Mouse (Mus musculus) hindbrain, embryonic 14.5 days (tissue): Measurements from ENCODE around the gene Tm9sf3. TPM values are rescaled to one million over a fixed set of nuclear protein-coding genes. Genes with fewer than 3 reads are reported as not detected.

Source experiments
- ATAC-seq: fragments of 200-750 bp; cut with Nextera tagmentation; 2 replicates; pipeline ENCODE4 v1.8.0; 2017; ENCODE audit warnings: moderate number of reproducible peaks, mild to moderate bottlenecking, moderate TSS enrichment, moderate library complexity; ENCODE audit not compliant: low FRiP score
- DNase-seq: peaks from one replicate; pipeline ENCODE4 v3.0.0-alpha.2; 2015; ENCODE audit warnings: low spot score
- H3K27ac ChIP-seq: fragments of 300-500 bp; sonication (generic); 2 replicates; pipeline ENCODE4 v1.5.1; 2014; ENCODE audit warnings: mild to moderate bottlenecking, moderate library complexity
- H3K27me3 ChIP-seq: fragments of 300-500 bp; sonication (generic); 2 replicates; pipeline ENCODE4 v1.6.1; 2014; ENCODE audit warnings: mild to moderate bottlenecking, low read length, mixed read lengths; ENCODE audit not compliant: control insufficient read depth, insufficient read depth
- H3K36me3 ChIP-seq: fragments of 300-500 bp; sonication (generic); replicated peaks from 2 replicates; pipeline ENCODE4 v1.6.1; 2014; ENCODE audit not compliant: control insufficient read depth, insufficient read depth
- H3K4me1 ChIP-seq: fragments of 300-500 bp; sonication (generic); replicated peaks from 2 replicates; pipeline ENCODE4 v1.6.1; 2014; ENCODE audit warnings: antibody characterized with exemption, low read length, mixed read lengths; ENCODE audit not compliant: control insufficient read depth, insufficient read depth
- H3K4me2 ChIP-seq: fragments of 300-500 bp; sonication (generic); replicated peaks from 2 replicates; pipeline ENCODE4 v1.6.1; 2014; ENCODE audit warnings: mild to moderate bottlenecking, moderate library complexity
- H3K4me3 ChIP-seq: fragments of 300-500 bp; sonication (generic); replicated peaks from 2 replicates; pipeline ENCODE4 v1.5.1; 2014; ENCODE audit warnings: mild to moderate bottlenecking, low read length
- H3K9ac ChIP-seq: fragments of 300-500 bp; sonication (generic); 2 replicates; pipeline ENCODE4 v1.6.1; 2014
- H3K9me3 ChIP-seq: fragments of 300-500 bp; sonication (generic); 2 replicates; pipeline ENCODE4 v1.6.1; 2016; ENCODE audit warnings: low read length; ENCODE audit not compliant: control insufficient read depth
- WGBS: fragments of 180-500 bp; shearing (Covaris S2); extraction: QIAGEN DNeasy Blood & Tissue Kit; methylation state at CpG from one replicate; pipeline ENCODE4 v1.1.7; 2014; 5-methylcytosine and 5-hydroxymethylcytosine counted together
- polyA plus RNA-seq: library from polyadenylated mRNA; unstranded; fragments of >200 nt; fragmentation: Nextera tagmentation; extraction: Ambion mirVana; gene quantifications from 2 replicates; pipeline ENCODE4 v1.2.1, GENCODE M21; 2014

The Tm9sf3 gene
- polyA plus RNA-seq, 1 experiment from 2014 or later: 111 TPM

DNA sequence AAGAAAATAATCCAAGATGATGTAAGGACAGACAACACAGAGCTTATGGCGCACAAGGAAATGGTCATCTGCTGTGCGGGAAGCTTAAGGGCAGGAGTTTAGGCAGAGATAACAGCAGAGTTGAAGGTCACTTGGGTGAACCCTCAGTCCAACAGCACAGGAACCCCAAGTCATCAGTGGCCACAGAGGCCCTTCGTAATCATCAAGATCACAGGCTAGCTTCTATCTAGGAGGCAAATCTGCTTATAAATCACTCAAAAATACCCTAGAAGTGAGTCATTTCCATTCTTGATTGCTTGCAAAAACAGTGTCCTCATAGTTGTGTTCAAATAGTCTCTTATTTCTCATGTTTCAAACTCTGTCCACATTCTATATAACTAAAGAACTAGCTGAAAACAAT is 15.5 kb downstream of the Tm9sf3 start:
- Histone ChIP-seq H3K4me1 (no peaks in the 10 kb centered on the region), H3K36me3 (peaks cover 25% of the 10 kb centered on the region), H3K4me3 (no peak overlapping the region), H3K9ac (no peak overlapping the region), H3K9me3 (no peaks in the 10 kb centered on the region), H3K27ac (no peak overlapping the region), H3K27me3 (no peaks in the 10 kb centered on the region), H3K4me2 (no peak overlapping the region)
- ATAC-seq (no peak), DNase-seq (no peak)
- WGBS: 97% methylated on average over 3 of the region's 3 CpGs

DNA sequence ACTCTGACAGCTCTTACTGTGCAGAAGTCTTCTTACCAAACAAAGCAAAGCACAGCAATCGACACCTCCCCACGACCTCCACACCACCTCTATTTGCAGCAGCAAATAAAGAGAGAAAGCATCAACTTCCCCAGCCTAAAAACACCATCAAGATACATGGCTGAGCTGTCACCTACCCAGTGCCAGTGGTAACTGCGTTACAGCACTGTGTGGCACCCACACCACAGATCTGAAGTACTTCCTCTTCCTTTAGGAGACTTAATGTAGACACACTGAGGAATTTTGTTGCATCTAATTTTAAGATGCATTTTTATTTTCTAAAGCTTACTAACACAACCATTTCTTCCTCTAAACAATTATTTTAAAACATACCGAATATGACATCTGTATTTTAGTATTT is 17.5 kb downstream of the Tm9sf3 start:
- no peak overlapping the region for H3K4me3 ChIP-seq
- WGBS: 88% methylated on average over 4 of the region's 4 CpGs
- no peak overlapping the region for H3K4me2 ChIP-seq
- DNase-seq: no peak
- no peak for ATAC-seq
- H3K9me3 ChIP-seq: no peaks in the 10 kb centered on the region
- H3K27me3 ChIP-seq: no peaks in the 10 kb centered on the region
- peaks cover 45% of the 10 kb centered on the region for H3K36me3 ChIP-seq
- no peaks in the 10 kb centered on the region for H3K4me1 ChIP-seq
- no peak overlapping the region for H3K27ac ChIP-seq
- no peak overlapping the region for H3K9ac ChIP-seq

DNA sequence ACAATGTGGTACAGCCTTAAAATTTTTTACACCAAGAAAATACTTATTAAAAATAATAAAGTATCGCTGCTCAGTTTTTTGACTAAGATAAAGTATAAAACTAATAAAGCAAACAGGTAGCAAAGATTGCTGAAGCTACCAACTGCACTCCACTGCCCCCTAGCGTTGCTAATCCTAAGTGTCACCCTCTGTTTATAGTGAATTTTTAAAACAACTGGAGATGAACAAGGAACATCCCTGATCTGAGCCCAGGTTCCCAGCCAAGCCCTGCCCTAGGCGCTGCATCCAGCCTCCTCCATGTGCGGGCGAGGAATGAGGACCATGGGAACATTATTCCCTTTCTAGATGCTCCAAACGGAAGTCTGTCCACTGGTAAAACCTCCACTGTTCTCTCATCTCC is 19.2 kb downstream of the Tm9sf3 start:
- no peak overlapping the region for H3K4me3 ChIP-seq
- no peak overlapping the region for H3K4me2 ChIP-seq
- no peak for ATAC-seq
- H3K27me3 ChIP-seq: no peaks in the 10 kb centered on the region
- DNase-seq: peak; percentile 86
- peaks cover 60% of the 10 kb centered on the region for H3K36me3 ChIP-seq
- WGBS: 65% methylated on average over 6 of the region's 6 CpGs
- no peaks in the 10 kb centered on the region for H3K9me3 ChIP-seq
- no peak overlapping the region for H3K27ac ChIP-seq
- no peaks in the 10 kb centered on the region for H3K4me1 ChIP-seq
- H3K9ac ChIP-seq: no peak overlapping the region

- no peak overlapping the region for H3K27ac ChIP-seq
- no peaks in the 10 kb centered on the region for H3K4me1 ChIP-seq
- no peaks in the 10 kb centered on the region for H3K9me3 ChIP-seq
- no peak overlapping the region for H3K9ac ChIP-seq
- H3K36me3 ChIP-seq: peaks cover 79% of the 10 kb centered on the region
- WGBS: 94% methylated on average over 5 of the region's 5 CpGs
- no peak overlapping the region for H3K4me3 ChIP-seq
- H3K27me3 ChIP-seq: no peaks in the 10 kb centered on the region
- DNase-seq: no peak
- H3K4me2 ChIP-seq: no peak overlapping the region
- no peak for ATAC-seq
Observed at GRCm38 (mm10) chr19:41241997-41242396, 21.8 kb downstream of the Tm9sf3 start.

DNA sequence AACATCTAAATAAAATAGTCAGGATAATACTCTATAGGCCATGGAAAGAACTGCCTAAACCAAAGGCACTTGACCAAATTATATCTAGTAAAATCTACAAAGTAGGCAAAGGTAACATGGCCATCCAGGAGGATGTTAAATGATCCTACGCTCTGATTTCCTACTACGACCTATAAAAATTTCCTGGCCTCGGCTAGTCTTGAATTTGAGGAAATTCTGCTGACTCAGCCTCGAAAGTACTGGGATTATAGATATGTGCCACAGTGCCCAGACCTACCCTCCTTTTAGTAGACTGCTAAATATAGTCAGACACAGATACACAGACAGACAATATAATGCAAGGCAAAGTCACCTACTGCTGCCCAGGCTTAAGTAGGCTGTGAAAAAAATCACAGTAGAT is 30.1 kb downstream of the Tm9sf3 start:
- DNase-seq: no peak
- no peaks in the 10 kb centered on the region for H3K4me1 ChIP-seq
- H3K4me3 ChIP-seq: no peak overlapping the region
- H3K27me3 ChIP-seq: no peaks in the 10 kb centered on the region
- H3K9ac ChIP-seq: no peak overlapping the region
- no peak for ATAC-seq
- 95% methylated on average over 4 of the region's 4 CpGs for WGBS
- H3K9me3 ChIP-seq: no peaks in the 10 kb centered on the region
- H3K4me2 ChIP-seq: no peak overlapping the region
- no peak overlapping the region for H3K27ac ChIP-seq
- H3K36me3 ChIP-seq: peaks cover 77% of the 10 kb centered on the region

- Histone ChIP-seq H3K4me3 (no peak overlapping the region), H3K36me3 (peaks cover 10% of the 10 kb centered on the region), H3K27ac (no peak overlapping the region), H3K4me1 (peaks cover 16% of the 10 kb centered on the region), H3K9me3 (no peaks in the 10 kb centered on the region), H3K27me3 (peaks cover 30% of the 10 kb centered on the region), H3K4me2 (no peak overlapping the region), H3K9ac (no peak overlapping the region)
- DNase-seq (no peak), ATAC-seq (no peak)
- 62% methylated on average over 7 of the region's 7 CpGs for WGBS
Observed at GRCm38 (mm10) chr19:41208326-41208725, 55.5 kb downstream of the Tm9sf3 start.

- peak within 1 kb of the TSS; percentile 41 for H3K4me3 ChIP-seq
- peaks cover 30% of the 10 kb centered on the region for H3K27me3 ChIP-seq
- WGBS: 1% methylated on average over 32 of the region's 32 CpGs
- no peak within 1 kb of the TSS for H3K27ac ChIP-seq
- H3K4me1 ChIP-seq: peaks cover 16% of the 10 kb centered on the region
- ATAC-seq (peak; percentile 90), DNase-seq (peak; percentile 50)
- H3K4me2 ChIP-seq: peak within 1 kb of the TSS; percentile 98
- no peaks in the 10 kb centered on the region for H3K9me3 ChIP-seq
- H3K36me3 ChIP-seq: peaks cover 8% of the 10 kb centered on the region; the same call in 1 of the 2 replicates
- peak within 1 kb of the TSS; percentile 58 for H3K9ac ChIP-seq
Observed at GRCm38 (mm10) chr19:41206811-41207344, 56.9 kb downstream of the Tm9sf3 start, which contains the start of gene Tll2. Gene Tll2 (minus strand): TSS chr19:41206835.

- Histone ChIP-seq H3K4me2 (peak overlapping the region; percentile 98), H3K4me1 (peaks cover 16% of the 10 kb centered on the region), H3K9ac (peak overlapping the region; percentile 58), H3K9me3 (no peaks in the 10 kb centered on the region), H3K27me3 (peaks cover 30% of the 10 kb centered on the region), H3K27ac (no peak overlapping the region), H3K4me3 (peak overlapping the region; percentile 41), H3K36me3 (peaks cover 8% of the 10 kb centered on the region; the same call in 1 of the 2 replicates)
- WGBS: under 1% methylated on average over 46 of the region's 46 CpGs
- ATAC-seq (peak; percentile 24), DNase-seq (no peak)
Observed at GRCm38 (mm10) chr19:41206041-41206810, 57.6 kb downstream of the Tm9sf3 start.

DNA sequence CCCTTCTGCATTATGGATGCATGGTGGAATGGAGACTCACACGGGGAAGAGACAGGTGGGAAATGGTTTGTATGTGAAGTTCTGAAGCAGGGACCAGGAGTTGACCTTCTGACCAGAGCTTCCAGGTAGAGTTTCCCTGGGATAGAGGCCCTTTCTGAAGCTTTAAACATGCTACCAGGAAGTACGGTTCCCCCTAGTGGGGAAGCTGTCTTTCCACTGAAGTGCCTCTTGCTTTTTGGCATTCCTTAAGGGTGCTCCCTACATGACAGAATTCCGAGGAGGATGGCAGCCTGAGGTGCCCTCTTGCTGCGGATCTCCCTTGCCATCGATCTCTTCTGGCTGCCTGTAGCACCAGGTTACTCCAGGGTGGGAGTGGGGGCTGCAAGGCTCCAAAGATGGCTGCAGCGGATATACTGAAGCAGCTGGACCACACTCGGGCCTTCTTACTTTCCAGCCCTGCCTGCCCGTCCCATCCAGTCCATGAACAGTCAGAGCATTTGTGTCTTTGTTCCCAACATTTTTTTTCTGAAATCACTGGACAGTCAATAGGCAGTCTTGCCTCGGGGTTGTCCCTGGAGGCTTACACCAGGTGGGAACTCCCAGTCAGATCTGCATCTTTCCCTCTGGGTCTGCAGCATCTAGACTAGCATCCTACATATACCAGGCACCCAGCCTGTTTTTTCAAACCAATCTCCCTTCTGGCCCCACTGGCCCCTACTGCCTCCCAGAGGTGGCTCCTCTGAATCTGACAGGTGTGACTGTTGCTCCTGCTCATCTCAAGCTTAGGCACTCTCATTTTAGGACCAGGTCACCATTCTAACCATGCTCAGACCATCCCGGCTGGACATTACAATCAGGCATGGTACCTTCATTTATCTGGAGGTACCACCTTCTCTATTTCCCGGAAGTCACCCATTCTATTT is 59.4 kb downstream of the Tm9sf3 start:
- Histone ChIP-seq H3K4me3 (no peak overlapping the region), H3K4me1 (peaks cover 16% of the 10 kb centered on the region)

More for the DNA sequence above, 59.4 kb downstream of the Tm9sf3 start:
- DNase-seq (peak; percentile 28), ATAC-seq (no peak)
- Histone ChIP-seq H3K27ac (no peak overlapping the region), H3K9ac (no peak overlapping the region), H3K27me3 (peaks cover 30% of the 10 kb centered on the region), H3K4me2 (no peak overlapping the region), H3K36me3 (no peaks in the 10 kb centered on the region), H3K9me3 (no peaks in the 10 kb centered on the region)
- WGBS: 63% methylated on average over 11 of the region's 11 CpGs
